Mouse (Mus musculus): ENCODE measurements around the gene Mto1.

GRCm38 (mm10) chr9:78447606-78447972, 419 bp upstream of the Mto1 start:
- TF ChIP-seq CTCF (conservative IDR thresholded peaks at IDR 0.05; ENCODE audit: low read length) (no peak), POU5F1 (IDR thresholded peaks at IDR 0.05; ENCODE audit: borderline replicate concordance, low read length) (no peak)

All from E14TG2a.4 (cell line).